Mouse (Mus musculus) liver, embryonic 11.5 days (tissue): ENCODE measurements around the gene Bnip1. TPM values are rescaled to one million over a fixed set of nuclear protein-coding genes. Genes with fewer than 3 reads are reported as not detected.

Experiments
- ATAC-seq: fragments of 200-750 bp; cut with Nextera tagmentation; replicated peaks from 2 replicates; pipeline ENCODE4 v1.8.0; 2017; ENCODE audit warnings: moderate number of reproducible peaks, mild to moderate bottlenecking, moderate TSS enrichment, moderate library complexity; ENCODE audit not compliant: low FRiP score
- DNase-seq: peaks from one replicate; pipeline ENCODE4 v3.0.0-alpha.2; 2017; ENCODE audit warnings: low spot score
- H3K27ac ChIP-seq: fragments of 300-500 bp; sonication (generic); 2 replicates; pipeline ENCODE4 v1.5.1; 2014; ENCODE audit warnings: mild to moderate bottlenecking, low read depth, low read length, control low read depth
- H3K27me3 ChIP-seq: fragments of 300-500 bp; sonication (generic); replicated peaks from 2 replicates; pipeline ENCODE4 v1.6.1; 2014; ENCODE audit warnings: low read length, mixed read lengths; ENCODE audit not compliant: control insufficient read depth, insufficient read depth
- H3K36me3 ChIP-seq: fragments of 300-500 bp; sonication (generic); 2 replicates; pipeline ENCODE4 v1.6.1; 2014; ENCODE audit warnings: mild to moderate bottlenecking, low read length, moderate library complexity, mixed read lengths; ENCODE audit not compliant: control insufficient read depth, insufficient read depth
- H3K4me1 ChIP-seq: fragments of 300-500 bp; sonication (generic); replicated peaks from 2 replicates; pipeline ENCODE4 v1.6.1; 2014; ENCODE audit warnings: low read length, mixed read lengths; ENCODE audit not compliant: control insufficient read depth, insufficient read depth
- H3K4me2 ChIP-seq: fragments of 300-500 bp; sonication (generic); 2 replicates; pipeline ENCODE4 v1.6.1; 2014; ENCODE audit warnings: mild to moderate bottlenecking, control low read depth, moderate library complexity
- H3K4me3 ChIP-seq: fragments of 300-500 bp; sonication (generic); 2 replicates; pipeline ENCODE4 v1.5.1; 2014; ENCODE audit warnings: low read depth, low read length, control low read depth
- H3K9ac ChIP-seq: fragments of 300-500 bp; sonication (generic); 2 replicates; pipeline ENCODE4 v1.6.1; 2014; ENCODE audit warnings: low read depth, low read length, control low read depth
- H3K9me3 ChIP-seq: fragments of 300-500 bp; sonication (generic); 2 replicates; pipeline ENCODE4 v1.6.1; 2016; ENCODE audit warnings: low read length, inconsistent platforms, mixed read lengths; ENCODE audit not compliant: control insufficient read depth
- WGBS: fragments of 180-500 bp; shearing (Covaris S2); extraction: QIAGEN DNeasy Blood & Tissue Kit; methylation state at CpG from one replicate; pipeline ENCODE4 v1.1.7; 2014; 5-methylcytosine and 5-hydroxymethylcytosine counted together
- polyA plus RNA-seq: library from polyadenylated mRNA; unstranded; fragments of >200 nt; fragmentation: Nextera tagmentation; extraction: Ambion mirVana; gene quantifications from 2 replicates; pipeline ENCODE4 v1.2.1, GENCODE M21; 2014

The Bnip1 gene
- polyA plus RNA-seq, 1 experiment from 2014 or later: 44.0 TPM

- Histone ChIP-seq H3K27me3 (no peaks in the 10 kb centered on the region; the same call in 1 of the 2 replicates), H3K4me2 (no peak overlapping the region), H3K9ac (peak overlapping the region; percentile 7; the same call in 1 of the 2 replicates), H3K36me3 (no peaks in the 10 kb centered on the region), H3K4me3 (no peak overlapping the region), H3K27ac (no peak overlapping the region), H3K4me1 (no peaks in the 10 kb centered on the region; the same call in 1 of the 2 replicates), H3K9me3 (no peaks in the 10 kb centered on the region)
- WGBS: 72% methylated on average over 10 of the region's 10 CpGs
- no peak for DNase-seq
- no peak for ATAC-seq
Observed at GRCm38 (mm10) chr17:26776211-26776610, 4.7 kb upstream of the Bnip1 start.

- 75% methylated on average over 4 of the region's 4 CpGs for whole genome bisulfite sequencing
- Histone ChIP-seq H3K4me2 (no peak overlapping the region), H3K36me3 (no peaks in the 10 kb centered on the region), H3K27ac (no peak overlapping the region), H3K4me3 (no peak overlapping the region), H3K4me1 (peaks cover 7% of the 10 kb centered on the region; the same call in 1 of the 2 replicates), H3K9me3 (no peaks in the 10 kb centered on the region), H3K9ac (no peak overlapping the region), H3K27me3 (no peaks in the 10 kb centered on the region; the same call in 1 of the 2 replicates)
- ATAC-seq (no peak), DNase-seq (no peak)
Observed at GRCm38 (mm10) chr17:26778001-26778400, 2.9 kb upstream of the Bnip1 start.

DNA sequence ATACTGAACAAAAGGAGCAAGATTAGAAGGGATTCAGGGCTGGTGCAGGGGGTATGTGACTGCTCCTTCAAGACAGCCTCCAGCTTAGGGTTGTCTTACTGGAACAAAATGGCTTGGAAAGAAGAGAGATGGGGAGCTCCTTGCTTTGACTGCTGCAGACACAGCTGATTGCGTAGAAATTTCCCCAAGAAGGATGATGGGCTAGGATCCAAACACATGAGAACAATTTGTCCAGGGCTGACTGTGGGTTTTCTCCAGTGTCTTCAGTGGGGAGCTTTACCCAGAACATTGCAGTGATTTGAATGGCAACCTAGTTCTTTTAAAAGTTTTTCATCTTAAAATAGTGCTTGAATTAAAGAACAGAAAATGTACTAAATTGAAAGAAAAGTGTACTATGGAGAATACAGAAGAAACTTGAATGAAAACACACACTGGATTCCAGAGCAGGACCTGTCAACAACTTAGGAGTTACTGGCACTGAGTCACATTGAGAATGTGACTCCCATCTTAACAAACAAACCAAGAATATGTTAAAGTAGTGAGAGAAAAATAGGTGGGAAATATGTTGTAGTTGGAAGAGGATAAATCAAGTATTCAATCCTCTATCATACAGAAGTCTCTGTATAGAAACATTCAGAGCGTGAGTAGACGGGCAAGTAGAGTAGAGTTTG lies 2.3 kb upstream of the Bnip1 start:
- 87% methylated on average over 3 of the region's 3 CpGs for WGBS
- H3K9ac ChIP-seq: no peak overlapping the region
- DNase-seq (no peak), ATAC-seq (no peak)
- H3K27ac ChIP-seq: no peak overlapping the region
- H3K4me1 ChIP-seq: peaks cover 7% of the 10 kb centered on the region; the same call in 1 of the 2 replicates
- H3K36me3 ChIP-seq: no peaks in the 10 kb centered on the region
- H3K4me3 ChIP-seq: no peak overlapping the region
- no peaks in the 10 kb centered on the region; the same call in 1 of the 2 replicates for H3K27me3 ChIP-seq
- no peak overlapping the region for H3K4me2 ChIP-seq
- H3K9me3 ChIP-seq: no peaks in the 10 kb centered on the region

GRCm38 (mm10) chr17:26779471-26779870 lies 1.4 kb upstream of the Bnip1 start:
- DNase-seq (no peak), ATAC-seq (no peak)
- WGBS: 82% methylated on average over 2 of the region's 2 CpGs
- no peak overlapping the region for H3K4me2 ChIP-seq
- no peaks in the 10 kb centered on the region for H3K9me3 ChIP-seq
- no peak overlapping the region for H3K27ac ChIP-seq
- no peak overlapping the region for H3K4me3 ChIP-seq
- H3K9ac ChIP-seq: no peak overlapping the region
- H3K36me3 ChIP-seq: peaks cover under 1% of the 10 kb centered on the region; the same call in 1 of the 2 replicates
- peaks cover 7% of the 10 kb centered on the region; the same call in 1 of the 2 replicates for H3K4me1 ChIP-seq
- H3K27me3 ChIP-seq: no peaks in the 10 kb centered on the region; the same call in 1 of the 2 replicates

DNA sequence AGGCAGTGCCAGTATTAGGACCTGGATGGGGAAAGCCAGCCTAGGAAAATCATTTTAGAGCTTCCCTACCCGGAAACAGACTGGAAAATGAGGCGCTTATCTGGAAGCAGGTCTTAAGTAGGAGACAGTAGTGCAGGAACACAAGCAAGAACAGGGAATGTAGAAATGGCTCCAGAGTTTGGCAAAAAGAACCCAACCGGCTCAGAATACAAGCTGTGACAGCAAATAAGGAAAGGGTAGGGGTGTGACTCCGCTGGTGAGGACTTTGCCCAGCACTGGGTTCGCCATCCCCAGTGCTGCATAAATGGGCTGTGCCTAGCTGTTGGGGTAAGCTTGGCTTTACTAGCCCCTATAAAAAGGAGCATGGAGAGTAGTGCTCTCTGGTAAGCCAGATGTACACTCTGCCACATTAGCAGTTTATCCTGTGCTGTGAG lies 761 bp downstream of the Bnip1 start:
- DNase-seq: no peak
- Histone ChIP-seq H3K27me3 (no peaks in the 10 kb centered on the region), H3K4me1 (peaks cover 7% of the 10 kb centered on the region; the same call in 1 of the 2 replicates), H3K36me3 (peaks cover 3% of the 10 kb centered on the region; the same call in 1 of the 2 replicates), H3K4me3 (peak overlapping the region; percentile 66), H3K4me2 (peak overlapping the region; percentile 83), H3K9ac (peak overlapping the region; percentile 75), H3K9me3 (no peaks in the 10 kb centered on the region), H3K27ac (peak overlapping the region; percentile 83)
- WGBS: 13% methylated on average over 5 of the region's 5 CpGs
- peak; percentile 53 for ATAC-seq

DNA sequence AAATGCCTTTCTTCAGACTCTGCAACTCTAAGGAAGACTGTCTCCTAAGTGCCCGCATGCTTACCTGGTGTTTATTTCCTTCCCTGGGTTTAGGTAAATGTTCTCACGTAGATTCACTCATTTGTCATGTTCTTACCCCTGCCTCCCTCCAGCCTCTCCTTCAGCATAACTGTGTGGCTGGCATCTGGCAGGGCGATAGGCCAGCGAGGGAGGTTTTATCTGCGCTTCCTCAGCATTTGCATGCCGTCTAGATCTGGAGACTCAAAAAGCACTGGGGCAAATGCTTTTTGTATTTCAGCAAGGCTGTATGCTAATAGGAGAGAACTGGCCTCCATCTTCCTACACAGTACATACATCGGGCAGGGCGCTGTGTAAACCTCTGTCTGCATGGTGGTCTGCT lies 3.7 kb downstream of the Bnip1 start:
- H3K9ac ChIP-seq: no peak overlapping the region
- no peak overlapping the region for H3K4me2 ChIP-seq
- H3K27me3 ChIP-seq: no peaks in the 10 kb centered on the region
- H3K4me1 ChIP-seq: peaks cover 7% of the 10 kb centered on the region; the same call in 1 of the 2 replicates
- 86% methylated on average over 8 of the region's 8 CpGs for whole genome bisulfite sequencing
- H3K27ac ChIP-seq: no peak overlapping the region
- no peak for ATAC-seq
- no peak overlapping the region for H3K4me3 ChIP-seq
- no peaks in the 10 kb centered on the region for H3K9me3 ChIP-seq
- peaks cover 17% of the 10 kb centered on the region for H3K36me3 ChIP-seq
- peak; percentile 17 for DNase-seq

GRCm38 (mm10) chr17:26786586-26786985 lies 5.7 kb downstream of the Bnip1 start:
- Histone ChIP-seq H3K27ac (no peak overlapping the region), H3K9ac (no peak overlapping the region), H3K4me2 (no peak overlapping the region), H3K4me3 (no peak overlapping the region), H3K36me3 (peaks cover 28% of the 10 kb centered on the region), H3K27me3 (no peaks in the 10 kb centered on the region), H3K9me3 (no peaks in the 10 kb centered on the region), H3K4me1 (peaks cover 5% of the 10 kb centered on the region; the same call in 1 of the 2 replicates)
- WGBS: 85% methylated on average over 7 of the region's 7 CpGs
- DNase-seq: peak; percentile 26
- ATAC-seq: no peak

DNA sequence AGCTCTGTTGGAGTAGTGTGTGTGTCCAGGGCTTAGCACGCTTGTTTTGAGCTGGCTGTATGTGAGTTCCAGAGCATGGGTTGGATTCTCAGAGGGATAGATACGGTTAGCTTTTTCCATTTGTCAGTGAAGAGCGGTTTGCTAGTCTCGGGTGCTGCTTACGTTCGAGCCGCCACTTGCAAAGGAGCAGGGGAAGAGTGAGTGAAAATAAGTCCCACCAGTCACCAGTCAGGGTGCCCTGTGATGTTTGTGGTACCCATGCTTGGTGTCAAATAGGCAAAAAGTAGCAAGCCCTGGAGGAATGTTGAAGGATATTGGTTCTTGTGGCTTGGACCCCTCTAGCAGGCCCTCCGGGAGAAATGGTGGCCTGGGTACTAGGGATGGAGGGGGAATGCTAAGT lies 8.1 kb downstream of the Bnip1 start:
- 91% methylated on average over 8 of the region's 8 CpGs for WGBS
- H3K36me3 ChIP-seq: peaks cover 36% of the 10 kb centered on the region
- H3K27ac ChIP-seq: no peak overlapping the region
- no peaks in the 10 kb centered on the region for H3K4me1 ChIP-seq
- ATAC-seq: no peak
- H3K27me3 ChIP-seq: no peaks in the 10 kb centered on the region
- no peak overlapping the region for H3K4me2 ChIP-seq
- DNase-seq: no peak
- no peak overlapping the region for H3K4me3 ChIP-seq
- H3K9me3 ChIP-seq: no peaks in the 10 kb centered on the region
- H3K9ac ChIP-seq: no peak overlapping the region
